Mouse (Mus musculus): ENCODE results near the gene Rabl2.

Gene Rabl2

GRCm38 (mm10) chr15:89591723-89592455 is at the start of gene Rabl2:
Gene Rabl2 (minus strand): TSS chr15:89591923.
- DNase-seq (ENCODE audit: low spot score in 2 of 2) = peak; percentile 74 to 77

GRCm38 (mm10) chr15:89623626-89623959 is 31.9 kb upstream of the Rabl2 start:
- DNase-seq (ENCODE audit: low spot score in 2 of 2) = peak; percentile 38 to 75

GRCm38 (mm10) chr15:89622959-89623625 is 31.4 kb upstream of the Rabl2 start:
- no peak for DNase-seq (ENCODE audit: low spot score in 2 of 2)

- DNase-seq (ENCODE audit: low spot score in 2 of 2) = peak in 1 of 2 experiments; percentile 43
These were observed 30.7 kb upstream of the Rabl2 start for GRCm38 (mm10) chr15:89622312-89622958.

- no peak for DNase-seq (ENCODE audit: low spot score in 2 of 2)
These were observed 16.2 kb upstream of the Rabl2 start for GRCm38 (mm10) chr15:89607888-89608287.

GRCm38 (mm10) chr15:89607480-89607879 is 15.8 kb upstream of the Rabl2 start:
- no peak for DNase-seq (ENCODE audit: low spot score in 2 of 2)

GRCm38 (mm10) chr15:89605822-89606570 is 14.3 kb upstream of the Rabl2 start:
- no peak for DNase-seq (ENCODE audit: low spot score in 2 of 2)

GRCm38 (mm10) chr15:89592548-89592947 is 825 bp upstream of the Rabl2 start:
- DNase-seq (ENCODE audit: low spot score in 2 of 2) = no peak

GRCm38 (mm10) chr15:89591317-89591716 is 406 bp downstream of the Rabl2 start:
- no peak for DNase-seq (ENCODE audit: low spot score in 2 of 2)

GRCm38 (mm10) chr15:89589146-89589545 is 2.6 kb downstream of the Rabl2 start:
- no peak for DNase-seq (ENCODE audit: low spot score in 2 of 2)

- DNase-seq (ENCODE audit: low spot score in 2 of 2) = no peak
These were observed 6.1 kb downstream of the Rabl2 start for GRCm38 (mm10) chr15:89585631-89586030.

GRCm38 (mm10) chr15:89585101-89585500 is 6.6 kb downstream of the Rabl2 start:
- DNase-seq (ENCODE audit: low spot score in 2 of 2) = no peak

- no peak for DNase-seq (ENCODE audit: low spot score in 2 of 2)
These were observed 9.2 kb downstream of the Rabl2 start for GRCm38 (mm10) chr15:89582494-89582893.

- no peak for DNase-seq (ENCODE audit: low spot score in 2 of 2)
These were observed 19.6 kb downstream of the Rabl2 start for GRCm38 (mm10) chr15:89572147-89572546.

GRCm38 (mm10) chr15:89568114-89568513 is 23.6 kb downstream of the Rabl2 start, which contains the start of gene Acr:
Gene Acr (plus strand): TSS chr15:89568326.
- DNase-seq (ENCODE audit: low spot score in 2 of 2) = no peak

GRCm38 (mm10) chr15:89559202-89559731 is 32.5 kb downstream of the Rabl2 start:
- DNase-seq (ENCODE audit: low spot score in 2 of 2) = no peak

GRCm38 (mm10) chr15:89557996-89558390 is 33.7 kb downstream of the Rabl2 start:
- DNase-seq (ENCODE audit: low spot score in 2 of 2) = no peak

GRCm38 (mm10) chr15:89557179-89557995 is 34.3 kb downstream of the Rabl2 start:
- DNase-seq (ENCODE audit: low spot score in 2 of 2) = no peak

- DNase-seq (ENCODE audit: low spot score in 2 of 2) = no peak
These were observed 35.1 kb downstream of the Rabl2 start for GRCm38 (mm10) chr15:89556401-89557178.

GRCm38 (mm10) chr15:89555591-89555990 is 36.1 kb downstream of the Rabl2 start:
- no peak for DNase-seq (ENCODE audit: low spot score in 2 of 2)
